Mouse (Mus musculus) brain, adult 2 months (tissue): ENCODE results near the gene Zbtb7b.

Experiments
- DNase-seq: peaks from one replicate; pipeline ENCODE4 v3.0.0; 2011; ENCODE audit warnings: low read depth, low spot score

Zbtb7b gene

DNA sequence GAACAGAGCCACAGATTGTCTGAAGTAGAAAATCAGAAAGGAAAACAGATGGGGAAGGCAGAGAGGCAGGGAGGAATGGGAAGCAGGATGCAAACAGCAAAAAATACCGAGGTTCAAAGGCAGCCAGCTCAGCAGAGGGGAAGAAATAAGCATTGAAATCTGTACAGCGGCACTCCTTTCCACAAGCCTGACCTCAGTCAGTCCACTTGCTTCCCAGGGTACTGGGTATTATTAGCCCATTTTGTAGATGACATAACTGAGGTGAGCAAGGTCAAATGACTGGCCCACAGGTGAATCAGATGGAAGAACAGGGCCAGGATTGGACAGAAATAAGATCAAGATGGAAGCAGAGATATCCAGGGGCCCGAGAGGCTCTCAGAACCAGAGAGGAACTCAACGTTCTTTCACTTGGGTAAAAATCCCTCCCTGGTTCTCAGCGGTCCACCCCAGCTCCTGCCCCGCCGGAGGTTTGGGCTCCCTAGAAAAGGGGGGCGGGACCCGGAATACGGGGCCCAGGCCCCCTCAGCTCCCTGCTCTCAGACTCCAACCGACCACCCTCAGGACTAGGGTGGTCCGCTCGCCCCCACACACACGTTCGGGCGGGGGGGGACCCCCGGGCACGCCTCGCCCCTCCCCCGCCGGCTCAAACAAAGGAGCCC, 57.4 kb downstream of the Zbtb7b start:
- DNase-seq = no peak

GRCm38 (mm10) chr3:89336529-89336928, 58.0 kb downstream of the Zbtb7b start:
- no peak for DNase-seq

DNA sequence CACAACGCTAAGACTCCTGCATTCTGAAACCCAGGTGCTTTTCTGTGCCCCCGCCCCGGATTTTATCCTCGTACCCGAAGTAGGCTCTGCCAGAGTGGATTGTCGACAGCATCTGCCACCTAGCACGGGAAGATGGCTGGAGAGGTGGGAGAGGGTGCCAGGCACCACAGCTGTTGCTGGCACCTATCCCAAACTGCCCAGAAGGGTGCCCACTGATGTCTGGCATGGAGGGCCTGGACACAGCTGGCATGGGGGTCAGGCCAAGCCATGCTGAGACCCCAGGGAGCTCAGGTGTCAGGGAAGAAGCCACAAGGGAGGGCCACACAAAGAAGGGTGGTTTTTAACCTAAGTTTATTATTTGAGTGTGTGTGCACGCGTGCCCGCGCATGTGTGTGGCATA, 61.5 kb downstream of the Zbtb7b start:
- no peak for DNase-seq

DNA sequence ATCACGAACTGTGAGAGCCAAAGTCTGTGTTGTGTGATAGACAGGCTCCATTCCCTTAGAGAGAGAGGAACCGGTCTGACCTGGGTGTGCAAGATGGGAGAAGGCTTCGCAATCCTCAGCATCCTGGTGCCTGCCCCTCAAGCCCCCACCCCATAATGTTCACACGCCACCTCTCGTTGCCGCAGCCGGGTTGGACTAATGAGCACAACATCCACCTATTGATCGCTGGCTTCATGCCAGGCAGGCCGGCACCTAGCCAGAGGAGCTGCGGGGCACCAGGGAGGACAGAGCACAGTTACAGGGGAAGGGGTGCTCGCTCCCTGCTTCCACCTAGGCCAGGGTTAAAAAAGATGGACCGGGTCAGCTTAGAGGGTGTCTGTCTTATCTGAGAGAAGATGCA, 62.1 kb downstream of the Zbtb7b start:
- DNase-seq = no peak

GRCm38 (mm10) chr3:89332013-89332412, 62.6 kb downstream of the Zbtb7b start:
- DNase-seq = peak; percentile 49

GRCm38 (mm10) chr3:89331561-89331960, 63.0 kb downstream of the Zbtb7b start:
- no peak for DNase-seq

DNA sequence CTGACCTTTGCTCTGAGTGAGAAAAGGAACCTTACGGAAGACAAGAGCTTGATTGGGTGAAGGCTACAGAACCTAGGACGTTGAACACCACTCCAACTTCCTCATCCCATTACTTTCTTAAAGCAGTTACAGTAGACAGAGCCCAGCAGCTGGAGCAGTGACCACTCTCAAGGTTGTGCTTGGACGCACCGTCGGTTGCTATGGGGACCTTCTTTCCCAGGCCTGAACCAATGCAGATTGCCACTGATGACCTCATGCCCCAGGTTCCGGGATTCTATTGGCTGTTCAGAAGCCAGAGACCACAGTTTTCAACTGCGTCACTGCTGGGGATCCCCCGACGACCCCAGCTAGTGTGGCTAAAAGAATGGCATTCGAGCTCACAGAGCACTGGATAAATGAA, 63.6 kb downstream of the Zbtb7b start:
- DNase-seq = no peak

- no peak for DNase-seq
Measured at GRCm38 (mm10) chr3:89330346-89330745, 64.2 kb downstream of the Zbtb7b start.

DNA sequence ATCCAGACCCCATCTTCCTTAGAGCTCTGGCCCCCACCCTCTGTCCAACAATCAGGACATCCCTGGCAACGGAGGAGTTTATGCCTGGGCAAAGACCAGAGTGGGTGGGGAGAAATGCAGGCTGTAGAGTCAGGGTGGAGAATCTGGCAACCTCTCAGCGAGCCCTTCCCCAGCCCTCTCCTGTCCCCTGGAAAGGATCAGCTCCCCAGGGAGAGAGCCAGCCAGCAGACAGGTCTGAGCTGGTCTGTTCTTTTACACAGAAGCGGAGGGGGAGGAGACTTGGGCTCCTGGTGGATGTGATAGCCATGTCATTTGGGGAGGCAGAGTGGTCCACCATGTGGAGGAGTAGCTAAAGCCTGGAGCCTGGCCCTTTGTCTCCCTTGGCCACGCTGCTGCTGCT, 66.0 kb downstream of the Zbtb7b start:
- no peak for DNase-seq
